Mouse (Mus musculus): ENCODE data around the gene Axin1. TPM values are rescaled to one million over a fixed set of nuclear protein-coding genes. Genes with fewer than 3 reads are reported as not detected.

Gene Axin1
- polyA plus RNA-seq (2012; fragmentation: generic; extraction: Trizol) = 10 to 100 TPM; 19.2 to 34.4 TPM

GRCm38 (mm10) chr17:26138239-26138836, at the start of gene Axin1:
Gene Axin1 (plus strand): TSS chr17:26138688.

DNA sequence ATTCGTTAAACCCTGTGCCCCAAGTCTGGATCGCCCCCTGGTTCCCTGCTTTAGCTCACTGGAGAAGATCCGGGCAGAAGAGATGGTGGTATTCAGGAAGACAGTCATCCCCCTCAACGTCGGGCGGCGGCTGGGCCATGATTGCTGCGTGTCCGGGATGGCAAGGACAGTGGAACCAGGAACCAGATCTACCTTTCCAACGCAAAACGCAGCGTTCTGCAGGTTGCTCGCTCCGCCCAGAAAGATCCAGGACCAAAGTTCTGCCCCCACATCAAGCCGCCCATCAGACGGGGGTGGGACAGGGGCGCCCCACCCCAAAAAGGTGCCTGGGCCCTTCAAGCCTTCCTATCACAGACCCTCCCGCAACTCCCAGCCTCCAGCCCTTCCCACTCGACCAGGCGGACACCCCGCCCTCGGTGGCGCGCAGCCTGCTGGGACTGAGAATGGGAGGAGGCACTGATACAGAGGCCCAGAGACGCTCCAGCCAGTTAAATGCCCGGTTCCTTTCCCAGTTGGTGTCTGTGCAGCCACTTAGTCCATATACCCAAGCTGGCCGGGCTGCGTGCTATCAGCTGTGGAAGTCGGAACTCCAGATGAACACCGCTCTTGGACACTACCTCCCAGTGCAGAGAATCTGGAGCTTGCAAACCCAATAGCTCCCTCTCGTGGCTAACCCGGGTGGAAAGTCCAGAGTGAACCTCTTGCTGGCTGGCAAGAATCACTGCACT, 48.4 kb upstream of the Axin1 start, which contains the start of gene Decr2:
Gene Decr2, minus strand, starts transcription at position 433 of the 728 bp plus-strand sequence.

DNA sequence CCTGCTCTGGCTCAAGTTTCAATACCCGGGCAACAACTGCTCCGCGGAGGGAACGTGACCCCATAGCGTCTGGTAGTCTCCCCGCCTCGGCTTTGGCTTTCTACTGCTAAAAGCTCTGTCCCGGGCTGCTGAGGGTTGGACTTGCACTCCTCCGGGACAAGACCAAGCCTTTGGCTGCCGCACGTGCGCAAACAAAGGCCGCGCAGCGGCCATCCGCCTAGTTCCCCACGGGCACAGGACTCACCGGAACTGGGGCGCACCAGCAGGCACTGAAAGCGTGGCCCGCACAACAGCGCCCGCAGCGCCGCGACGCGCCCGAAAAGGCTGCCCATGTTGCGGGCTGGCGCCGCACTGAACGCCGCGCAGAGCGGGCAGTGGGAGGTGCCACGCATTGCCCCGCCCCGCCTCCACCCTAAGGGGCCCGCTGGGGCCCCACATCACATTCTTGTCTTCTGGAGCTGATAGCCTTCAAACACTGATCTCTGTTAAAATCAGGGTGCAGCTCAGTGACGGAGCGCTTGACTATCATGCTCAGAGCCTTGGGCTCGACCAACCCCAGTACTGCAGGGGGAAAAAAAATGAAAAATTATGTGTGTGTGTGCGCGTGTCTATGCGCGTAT, 43.3 kb upstream of the Axin1 start, which contains the start of gene Nme4:
Gene Nme4, minus strand, starts transcription at position 482 of the 620 bp plus-strand sequence.

GRCm38 (mm10) chr17:26113181-26113948, 25.1 kb upstream of the Axin1 start, which contains the start of gene Tmem8:
Gene Tmem8 (plus strand): TSS chr17:26113299.

GRCm38 (mm10) chr17:26123267-26123684, 15.2 kb upstream of the Axin1 start, which contains the start of gene Mrpl28:
Gene Mrpl28 (plus strand): TSS chr17:26123500.

DNA sequence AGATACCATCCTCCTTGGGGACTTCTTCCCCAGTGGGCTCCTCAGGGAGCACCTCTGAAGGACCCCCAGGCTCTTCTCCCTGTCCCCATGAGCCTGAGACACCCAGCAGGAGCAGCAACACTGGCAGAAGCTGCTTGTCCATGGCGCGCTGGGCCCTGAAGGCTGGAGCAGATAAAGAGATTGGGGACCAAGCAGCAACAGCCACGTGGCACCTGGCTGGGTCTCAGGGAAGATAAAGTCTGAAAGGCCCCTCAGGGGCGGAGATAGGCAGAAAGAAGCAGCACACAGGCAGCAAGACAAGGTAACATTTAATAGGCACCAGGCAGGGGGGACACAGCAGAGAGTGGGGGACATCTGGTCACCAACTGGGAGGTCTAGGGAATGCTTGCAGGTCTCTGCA, 60.4 kb downstream of the Axin1 start, which contains the start of gene Pdia2:
Gene Pdia2, minus strand, starts transcription at position 196 of the 400 bp plus-strand sequence.

GRCm38 (mm10) chr17:26202737-26203136, 64.2 kb downstream of the Axin1 start, which contains the start of gene Rgs11:
Gene Rgs11 (plus strand): TSS chr17:26202951.

DNA sequence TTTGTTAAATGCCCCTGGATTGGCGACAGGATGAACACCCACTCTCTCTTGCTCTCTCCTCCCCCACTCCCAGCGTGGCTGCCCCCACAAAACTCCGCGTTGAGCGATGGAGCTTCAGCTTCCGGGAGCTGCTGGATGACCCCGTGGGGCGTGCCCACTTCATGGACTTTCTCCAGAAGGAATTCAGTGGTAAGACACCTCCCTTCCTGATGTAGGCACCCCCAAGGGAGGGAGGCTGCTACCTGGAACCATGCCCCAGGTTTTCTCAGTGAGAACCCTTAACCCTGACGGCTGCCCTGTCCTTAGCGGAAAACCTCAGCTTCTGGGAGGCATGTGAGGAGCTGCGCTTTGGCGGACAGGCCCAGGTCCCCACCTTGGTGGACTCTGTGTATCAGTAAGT, 69.2 kb downstream of the Axin1 start, which contains the start of gene Arhgdig:
Gene Arhgdig, minus strand, starts transcription at position 101 of the 400 bp plus-strand sequence.

DNA sequence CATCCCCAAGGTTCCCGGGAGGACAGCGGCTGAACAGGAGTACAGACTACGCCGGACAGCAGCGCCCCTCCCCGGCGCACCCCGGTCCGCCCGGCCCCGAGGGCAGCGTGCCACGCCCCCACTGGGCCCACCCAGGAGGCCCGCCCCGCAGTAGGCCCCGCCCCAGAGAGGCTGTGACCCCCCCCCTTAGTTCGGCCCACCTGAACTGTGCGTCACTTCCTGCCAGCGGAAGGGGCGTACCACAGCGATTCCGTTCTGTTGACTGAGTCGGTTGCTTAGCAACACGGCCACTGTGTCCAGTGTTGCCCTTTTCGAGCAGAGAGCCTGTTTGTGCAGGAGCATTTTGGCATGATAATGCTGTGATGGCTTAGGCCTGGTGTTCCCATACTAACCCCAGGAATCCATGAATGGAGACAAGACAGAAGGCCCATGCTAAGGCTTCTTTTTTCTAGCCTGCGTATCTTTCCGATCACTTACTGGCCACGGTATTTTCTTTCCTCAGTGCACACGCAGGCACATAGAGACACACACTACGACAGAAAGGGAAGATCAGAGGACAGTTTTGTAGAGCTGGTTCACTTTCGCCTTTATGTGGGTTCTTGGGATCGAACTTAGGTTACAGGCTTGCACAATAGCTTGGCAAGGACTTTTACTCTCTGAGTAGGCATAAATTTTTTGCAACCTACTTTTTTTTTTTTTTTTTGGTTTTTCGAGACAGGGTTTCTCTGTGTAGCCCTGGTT, 105.8 kb downstream of the Axin1 start, which contains the start of gene Fam234a:
Gene Fam234a, minus strand, starts transcription at position 142 of the 741 bp plus-strand sequence.

Other genes starting within 250 kb of the Axin1 start
- gene Rab40c, start 219.0 kb upstream of the Axin1 start, polyA plus RNA-seq (2012; fragmentation: generic; extraction: Trizol) = 10 to 100 TPM; 14.7 to 31.1 TPM
- gene Pigq, start 193.8 kb upstream of the Axin1 start, polyA plus RNA-seq (2012; fragmentation: generic; extraction: Trizol) = 10 to 100 TPM; 24.9 to 42.4 TPM
- gene Nhlrc4, start 193.7 kb upstream of the Axin1 start, polyA plus RNA-seq (2012; fragmentation: generic; extraction: Trizol) = under 1 TPM; 0.02 to 0.78 TPM
- gene A930017K11Rik, start 186.1 kb upstream of the Axin1 start, polyA plus RNA-seq (2012; fragmentation: generic; extraction: Trizol) = under 1 TPM; 0.02 to 0.04 TPM
- gene Capn15, start 152.9 kb upstream of the Axin1 start, polyA plus RNA-seq (2012; fragmentation: generic; extraction: Trizol) = 10 to 100 TPM in 1 of 2 experiments, 1 to 10 TPM in 1; 4.7 to 13.1 TPM
- gene Rab11fip3, start 69.1 kb upstream of the Axin1 start, polyA plus RNA-seq (2012; fragmentation: generic; extraction: Trizol) = 10 to 100 TPM in 1 of 2 experiments, 1 to 10 TPM in 1; 6.5 to 26.0 TPM
- gene Decr2, start 48.4 kb upstream of the Axin1 start, polyA plus RNA-seq (2012; fragmentation: generic; extraction: Trizol) = 10 to 100 TPM in 1 of 2 experiments, 1 to 10 TPM in 1; 1.2 to 18.9 TPM
- 10 to 100 TPM; 49.6 to 54.8 TPM for gene Nme4, start 43.1 kb upstream of the Axin1 start, polyA plus RNA-seq (2012; fragmentation: generic; extraction: Trizol)
- gene Tmem8, start 25.4 kb upstream of the Axin1 start, polyA plus RNA-seq (2012; fragmentation: generic; extraction: Trizol) = 10 to 100 TPM in 1 of 2 experiments, 1 to 10 TPM in 1; 3.2 to 11.1 TPM
- gene Mrpl28, start 15.2 kb upstream of the Axin1 start, polyA plus RNA-seq (2012; fragmentation: generic; extraction: Trizol) = 100 to 1,000 TPM; 206 to 383 TPM
- not detected for gene Pdia2, start 60.4 kb downstream of the Axin1 start, polyA plus RNA-seq (2012; fragmentation: generic; extraction: Trizol)
- under 1 TPM; 0.01 to 0.46 TPM for gene Rgs11, start 64.3 kb downstream of the Axin1 start, polyA plus RNA-seq (2012; fragmentation: generic; extraction: Trizol)
- 1 to 10 TPM in 1 of 2 experiments, under 1 TPM in 1; 0.91 to 5.9 TPM for gene Arhgdig, start 69.1 kb downstream of the Axin1 start, polyA plus RNA-seq (2012; fragmentation: generic; extraction: Trizol)
- gene Fam234a, start 105.6 kb downstream of the Axin1 start, polyA plus RNA-seq (2012; fragmentation: generic; extraction: Trizol) = 10 to 100 TPM; 36.2 to 94.1 TPM
- 10 to 100 TPM; 21.1 to 35.8 TPM for gene Luc7l, start 114.2 kb downstream of the Axin1 start, polyA plus RNA-seq (2012; fragmentation: generic; extraction: Trizol)

Measured in C3H10T1/2 (cell line).